Mouse (Mus musculus) erythroblast, embryonic 14.5 days (primary cell): Measurements from ENCODE around the gene Krtap1-5.

ENCODE experiments used
- GATA1 ChIP-seq: IDR thresholded peaks from 2 replicates; pipeline ENCODE4 v1.6.1; 2012; ENCODE audit warnings: low read length, inconsistent platforms, mixed read lengths
- TAL1 ChIP-seq: IDR thresholded peaks from 3 replicates; pipeline ENCODE4 v1.6.1; 2012; ENCODE audit warnings: low read length, inconsistent platforms, mixed read lengths

DNA sequence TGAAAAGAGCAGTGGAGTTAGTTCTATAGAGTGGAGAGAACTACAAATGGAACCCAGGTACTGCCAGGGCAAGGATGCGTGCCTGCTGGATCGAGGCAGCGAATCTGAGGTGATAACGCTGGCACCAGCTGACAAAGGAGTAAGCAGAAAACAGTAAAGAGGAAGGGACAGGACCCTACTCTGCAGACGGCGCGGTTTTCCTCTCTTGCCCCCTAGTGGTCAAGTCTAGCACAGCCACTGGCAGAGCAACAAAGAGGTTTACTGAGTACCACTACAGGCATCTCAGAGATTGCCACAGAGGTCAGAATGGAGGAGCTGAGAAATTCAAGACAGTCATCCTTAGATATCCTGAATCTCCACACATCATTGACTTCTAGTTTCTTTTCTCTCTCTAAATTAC is 6.7 kb downstream of the Krtap1-5 start:
- no peak for TF ChIP-seq GATA1
- no peak for TF ChIP-seq TAL1
